Mouse (Mus musculus) erythroblast, embryonic 14.5 days (primary cell): ENCODE measurements around the gene Spocd1.

Source experiments
- GATA1 ChIP-seq: IDR thresholded peaks from 2 replicates; pipeline ENCODE4 v1.6.1; 2012; ENCODE audit warnings: low read length, inconsistent platforms, mixed read lengths
- TAL1 ChIP-seq: IDR thresholded peaks from 3 replicates; pipeline ENCODE4 v1.6.1; 2012; ENCODE audit warnings: low read length, inconsistent platforms, mixed read lengths

DNA sequence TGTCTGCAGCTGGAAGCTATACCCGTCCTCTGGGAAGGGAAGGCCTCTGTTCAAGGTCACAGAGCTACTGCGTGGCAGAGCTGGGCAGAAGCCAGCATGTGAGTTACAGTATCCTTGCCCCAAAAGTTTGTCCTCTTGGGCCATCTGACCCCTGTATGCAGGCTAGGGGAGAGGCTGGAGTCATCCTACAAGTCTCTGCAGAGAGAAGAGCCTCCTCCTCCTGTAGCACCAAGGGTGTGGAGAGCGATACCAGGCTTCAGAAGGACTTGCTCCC lies 7.8 kb upstream of the Spocd1 start:
- TF ChIP-seq GATA1 = no peak
- no peak for TF ChIP-seq TAL1
